Mouse (Mus musculus): Measurements from ENCODE around the gene Nsun6. TPM values are rescaled to one million over a fixed set of nuclear protein-coding genes. Genes with fewer than 3 reads are reported as not detected.

The Nsun6 gene
- polyA plus RNA-seq, 1 experiment: 11.6 TPM

- H3K4me1 ChIP-seq (ENCODE audit: control insufficient read depth, insufficient read depth, low read length): no peaks in the 10 kb centered on the region
- H3K36me3 ChIP-seq (ENCODE audit: control insufficient read depth, insufficient read depth, low read length): no peaks in the 10 kb centered on the region
- no peak overlapping the region for H3K27ac ChIP-seq (ENCODE audit: control insufficient read depth, insufficient read depth, low read depth, low read length)
- TF ChIP-seq CTCF (IDR thresholded peaks at IDR 0.05; ENCODE audit: control insufficient read depth, insufficient read depth, insufficient replicate concordance, low read depth, low read length): no peak
- TF ChIP-seq POLR2A (IDR thresholded peaks at IDR 0.05; ENCODE audit: control insufficient read depth, low read depth, low read length): no peak
- H3K4me3 ChIP-seq (ENCODE audit: control insufficient read depth, low read depth, low read length): no peak overlapping the region
- H3K27me3 ChIP-seq (ENCODE audit: control insufficient read depth, insufficient read depth, low read length): no peaks in the 10 kb centered on the region
These were observed 14.5 kb downstream of the Nsun6 start for GRCm38 (mm10) chr2:15040326-15040725.

GRCm38 (mm10) chr2:15038705-15039104 is 16.2 kb downstream of the Nsun6 start:
- Histone ChIP-seq H3K4me3 (ENCODE audit: control insufficient read depth, low read depth, low read length) (no peak overlapping the region), H3K36me3 (ENCODE audit: control insufficient read depth, insufficient read depth, low read length) (no peaks in the 10 kb centered on the region), H3K27ac (ENCODE audit: control insufficient read depth, insufficient read depth, low read depth, low read length) (no peak overlapping the region), H3K4me1 (ENCODE audit: control insufficient read depth, insufficient read depth, low read length) (no peaks in the 10 kb centered on the region), H3K27me3 (ENCODE audit: control insufficient read depth, insufficient read depth, low read length) (no peaks in the 10 kb centered on the region)
- TF ChIP-seq POLR2A (IDR thresholded peaks at IDR 0.05; ENCODE audit: control insufficient read depth, low read depth, low read length): no peak
- no peak for TF ChIP-seq CTCF (IDR thresholded peaks at IDR 0.05; ENCODE audit: control insufficient read depth, insufficient read depth, insufficient replicate concordance, low read depth, low read length)

- TF ChIP-seq CTCF (IDR thresholded peaks at IDR 0.05; ENCODE audit: control insufficient read depth, insufficient read depth, insufficient replicate concordance, low read depth, low read length): no peak
- no peak for TF ChIP-seq POLR2A (IDR thresholded peaks at IDR 0.05; ENCODE audit: control insufficient read depth, low read depth, low read length)
- Histone ChIP-seq H3K27me3 (ENCODE audit: control insufficient read depth, insufficient read depth, low read length) (no peaks in the 10 kb centered on the region), H3K4me3 (ENCODE audit: control insufficient read depth, low read depth, low read length) (no peak overlapping the region)
These were observed 27.1 kb downstream of the Nsun6 start for GRCm38 (mm10) chr2:15027816-15028215.

GRCm38 (mm10) chr2:15026817-15027216 is 28.1 kb downstream of the Nsun6 start:
- Histone ChIP-seq H3K27me3 (ENCODE audit: control insufficient read depth, insufficient read depth, low read length) (no peaks in the 10 kb centered on the region), H3K36me3 (ENCODE audit: control insufficient read depth, insufficient read depth, low read length) (no peaks in the 10 kb centered on the region), H3K4me1 (ENCODE audit: control insufficient read depth, insufficient read depth, low read length) (no peaks in the 10 kb centered on the region), H3K27ac (ENCODE audit: control insufficient read depth, insufficient read depth, low read depth, low read length) (no peak overlapping the region), H3K4me3 (ENCODE audit: control insufficient read depth, low read depth, low read length) (no peak overlapping the region)
- no peak for TF ChIP-seq POLR2A (IDR thresholded peaks at IDR 0.05; ENCODE audit: control insufficient read depth, low read depth, low read length)

More at GRCm38 (mm10) chr2:15027816-15028215, 27.1 kb downstream of the Nsun6 start:
- Histone ChIP-seq H3K36me3 (ENCODE audit: control insufficient read depth, insufficient read depth, low read length) (no peaks in the 10 kb centered on the region), H3K27ac (ENCODE audit: control insufficient read depth, insufficient read depth, low read depth, low read length) (no peak overlapping the region), H3K4me1 (ENCODE audit: control insufficient read depth, insufficient read depth, low read length) (no peaks in the 10 kb centered on the region)

GRCm38 (mm10) chr2:15008072-15008471 is 46.8 kb downstream of the Nsun6 start:
- Histone ChIP-seq H3K27ac (ENCODE audit: control insufficient read depth, insufficient read depth, low read depth, low read length) (no peak overlapping the region), H3K36me3 (ENCODE audit: control insufficient read depth, insufficient read depth, low read length) (no peaks in the 10 kb centered on the region), H3K27me3 (ENCODE audit: control insufficient read depth, insufficient read depth, low read length) (no peaks in the 10 kb centered on the region), H3K4me1 (ENCODE audit: control insufficient read depth, insufficient read depth, low read length) (no peaks in the 10 kb centered on the region), H3K4me3 (ENCODE audit: control insufficient read depth, low read depth, low read length) (no peak overlapping the region)
- no peak for TF ChIP-seq CTCF (IDR thresholded peaks at IDR 0.05; ENCODE audit: control insufficient read depth, insufficient read depth, insufficient replicate concordance, low read depth, low read length)
- TF ChIP-seq POLR2A (IDR thresholded peaks at IDR 0.05; ENCODE audit: control insufficient read depth, low read depth, low read length): no peak

DNA sequence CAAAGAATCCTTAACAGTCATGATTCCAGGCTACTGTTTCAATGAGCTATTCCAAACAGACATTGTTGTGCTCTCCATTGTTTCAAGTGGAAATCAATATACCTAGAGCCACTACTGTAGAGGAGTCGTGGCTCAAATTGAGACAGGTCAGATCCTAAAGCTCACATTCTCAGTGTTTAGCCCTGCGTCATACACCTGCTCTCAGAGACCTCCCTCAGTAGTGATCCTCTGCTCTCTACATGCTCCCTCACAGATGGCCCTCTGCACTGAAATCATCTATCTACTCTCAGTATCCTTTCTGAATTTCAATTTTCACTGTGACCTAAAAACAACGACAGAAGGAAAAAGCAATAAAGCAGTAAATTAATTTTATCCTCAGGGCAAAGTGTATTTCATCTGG is 47.3 kb downstream of the Nsun6 start:
- H3K27ac ChIP-seq (ENCODE audit: control insufficient read depth, insufficient read depth, low read depth, low read length): no peak overlapping the region
- no peaks in the 10 kb centered on the region for H3K36me3 ChIP-seq (ENCODE audit: control insufficient read depth, insufficient read depth, low read length)
- no peaks in the 10 kb centered on the region for H3K27me3 ChIP-seq (ENCODE audit: control insufficient read depth, insufficient read depth, low read length)
- H3K4me1 ChIP-seq (ENCODE audit: control insufficient read depth, insufficient read depth, low read length): no peaks in the 10 kb centered on the region
- no peak for TF ChIP-seq CTCF (IDR thresholded peaks at IDR 0.05; ENCODE audit: control insufficient read depth, insufficient read depth, insufficient replicate concordance, low read depth, low read length)
- no peak for TF ChIP-seq POLR2A (IDR thresholded peaks at IDR 0.05; ENCODE audit: control insufficient read depth, low read depth, low read length)
- no peak overlapping the region for H3K4me3 ChIP-seq (ENCODE audit: control insufficient read depth, low read depth, low read length)

- no peaks in the 10 kb centered on the region for H3K27me3 ChIP-seq (ENCODE audit: control insufficient read depth, insufficient read depth, low read length)
- TF ChIP-seq CTCF (IDR thresholded peaks at IDR 0.05; ENCODE audit: control insufficient read depth, insufficient read depth, insufficient replicate concordance, low read depth, low read length) (no peak), POLR2A (IDR thresholded peaks at IDR 0.05; ENCODE audit: control insufficient read depth, low read depth, low read length) (no peak)
- H3K4me1 ChIP-seq (ENCODE audit: control insufficient read depth, insufficient read depth, low read length): no peaks in the 10 kb centered on the region
- H3K4me3 ChIP-seq (ENCODE audit: control insufficient read depth, low read depth, low read length): no peak overlapping the region
- H3K27ac ChIP-seq (ENCODE audit: control insufficient read depth, insufficient read depth, low read depth, low read length): no peak overlapping the region
- no peaks in the 10 kb centered on the region for H3K36me3 ChIP-seq (ENCODE audit: control insufficient read depth, insufficient read depth, low read length)
These were observed 57.0 kb downstream of the Nsun6 start for GRCm38 (mm10) chr2:14997836-14998235.

GRCm38 (mm10) chr2:14996036-14996435 is 58.8 kb downstream of the Nsun6 start:
- Histone ChIP-seq H3K27ac (ENCODE audit: control insufficient read depth, insufficient read depth, low read depth, low read length) (no peak overlapping the region), H3K36me3 (ENCODE audit: control insufficient read depth, insufficient read depth, low read length) (no peaks in the 10 kb centered on the region), H3K4me1 (ENCODE audit: control insufficient read depth, insufficient read depth, low read length) (no peaks in the 10 kb centered on the region), H3K4me3 (ENCODE audit: control insufficient read depth, low read depth, low read length) (no peak overlapping the region), H3K27me3 (ENCODE audit: control insufficient read depth, insufficient read depth, low read length) (no peaks in the 10 kb centered on the region)
- no peak for TF ChIP-seq CTCF (IDR thresholded peaks at IDR 0.05; ENCODE audit: control insufficient read depth, insufficient read depth, insufficient replicate concordance, low read depth, low read length)
- no peak for TF ChIP-seq POLR2A (IDR thresholded peaks at IDR 0.05; ENCODE audit: control insufficient read depth, low read depth, low read length)

Data from testis, adult 2 months (tissue).